Mouse (Mus musculus): ENCODE data around the gene Slc19a1. TPM values are rescaled to one million over a fixed set of nuclear protein-coding genes. Genes with fewer than 3 reads are reported as not detected.

Slc19a1 gene
- total RNA-seq, 2 experiments from 2014 or later: 4.0 to 5.0 TPM

GRCm38 (mm10) chr10:77030666-77031065 lies 1.4 kb upstream of the Slc19a1 start:
- DNase-seq: no peak
- intact Hi-C loops (cut with DNase I): no loop called here

- intact Hi-C loops (cut with DNase I): no loop called here
Observed at GRCm38 (mm10) chr10:77032591-77033322, 716 bp downstream of the Slc19a1 start.

GRCm38 (mm10) chr10:77033323-77034025 lies 1.4 kb downstream of the Slc19a1 start:
- intact Hi-C loops (cut with DNase I): no loop called here
- peak; percentile 68 to 70 for DNase-seq

More at GRCm38 (mm10) chr10:77032591-77033322, 716 bp downstream of the Slc19a1 start:
- DNase-seq: peak; percentile 87 to 93

GRCm38 (mm10) chr10:77035487-77035886 lies 3.4 kb downstream of the Slc19a1 start:
- intact Hi-C loops (cut with DNase I): no loop called here

GRCm38 (mm10) chr10:77038579-77039174 lies 6.6 kb downstream of the Slc19a1 start:
- no peak for DNase-seq
- intact Hi-C loops (cut with DNase I): no loop called here

More at GRCm38 (mm10) chr10:77035487-77035886, 3.4 kb downstream of the Slc19a1 start:
- DNase-seq: no peak

- no peak for DNase-seq
Observed at GRCm38 (mm10) chr10:77048196-77048595, 16.2 kb downstream of the Slc19a1 start.

GRCm38 (mm10) chr10:77048606-77049005 lies 16.6 kb downstream of the Slc19a1 start:
- intact Hi-C loops (cut with DNase I): no loop called here

More at GRCm38 (mm10) chr10:77048196-77048595, 16.2 kb downstream of the Slc19a1 start:
- intact Hi-C loops (cut with DNase I): no loop called here

GRCm38 (mm10) chr10:77056768-77057167 lies 24.7 kb downstream of the Slc19a1 start:
- intact Hi-C loops (cut with DNase I): no loop called here
- DNase-seq: no peak

More at GRCm38 (mm10) chr10:77048606-77049005, 16.6 kb downstream of the Slc19a1 start:
- DNase-seq: no peak

GRCm38 (mm10) chr10:77061426-77061825 lies 29.4 kb downstream of the Slc19a1 start:
- intact Hi-C loops (cut with DNase I): no loop called here
- peak; percentile 12 to 35 for DNase-seq

GRCm38 (mm10) chr10:77062393-77063010 lies 30.5 kb downstream of the Slc19a1 start:
- intact Hi-C loops (cut with DNase I): no loop called here
- DNase-seq: peak; percentile 24 to 37

- intact Hi-C loops (cut with DNase I): no loop called here
- no peak for DNase-seq
Observed at GRCm38 (mm10) chr10:77064239-77064638, 32.2 kb downstream of the Slc19a1 start.

- no peak for DNase-seq
- intact Hi-C loops (cut with DNase I): no loop called here
Observed at GRCm38 (mm10) chr10:77064659-77065058, 32.6 kb downstream of the Slc19a1 start.

- intact Hi-C loops (cut with DNase I): no loop called here
Observed at GRCm38 (mm10) chr10:77068469-77068868, 36.4 kb downstream of the Slc19a1 start.

GRCm38 (mm10) chr10:77070072-77070471 lies 38.0 kb downstream of the Slc19a1 start:
- peak; percentile 60 to 65 for DNase-seq
- intact Hi-C loops (cut with DNase I): loop anchor here (2.0 kb wide), 1 partner anchor 233 kb away; no protein-coding TSS in a partner anchor

More at GRCm38 (mm10) chr10:77068469-77068868, 36.4 kb downstream of the Slc19a1 start:
- no peak for DNase-seq

- intact Hi-C loops (cut with DNase I): no loop called here
- DNase-seq: no peak
Observed at GRCm38 (mm10) chr10:77074276-77074974, 42.4 kb downstream of the Slc19a1 start.

- DNase-seq: no peak
- intact Hi-C loops (cut with DNase I): no loop called here
Observed at GRCm38 (mm10) chr10:77078456-77078855, 46.4 kb downstream of the Slc19a1 start.

- intact Hi-C loops (cut with DNase I): no loop called here
- DNase-seq: no peak
Observed at GRCm38 (mm10) chr10:77078961-77079360, 46.9 kb downstream of the Slc19a1 start.

GRCm38 (mm10) chr10:77082453-77082852 lies 50.4 kb downstream of the Slc19a1 start:
- intact Hi-C loops (cut with DNase I): loop anchor here (2.0 kb wide), 1 partner anchor 48 kb away; no protein-coding TSS in a partner anchor

GRCm38 (mm10) chr10:77082921-77083320 lies 50.9 kb downstream of the Slc19a1 start:
- no peak for DNase-seq
- intact Hi-C loops (cut with DNase I): loop anchor here (2.0 kb wide), 1 partner anchor 48 kb away; no protein-coding TSS in a partner anchor

More at GRCm38 (mm10) chr10:77082453-77082852, 50.4 kb downstream of the Slc19a1 start:
- DNase-seq: peak; percentile 75 to 87

- intact Hi-C loops (cut with DNase I): loop anchor here (1.0 kb wide), 1 partner anchor 168 kb away; no protein-coding TSS in a partner anchor
- peak; percentile 25 to 45 for DNase-seq
Observed at GRCm38 (mm10) chr10:77084568-77084967, 52.5 kb downstream of the Slc19a1 start.
